Mouse (Mus musculus): ENCODE results near the gene Cplx3. TPM values are rescaled to one million over a fixed set of nuclear protein-coding genes. Genes with fewer than 3 reads are reported as not detected.
A peak's percentile ranks its signal among the peaks of the same experiment; 100 is the strongest.

Cplx3 gene
- polyA plus RNA-seq, 1 experiment from 2014 or later, result not detected

GRCm38 (mm10) chr9:57600620-57601352, 5.3 kb downstream of the Cplx3 start:
- Histone ChIP-seq H3K27me3 (ENCODE audit: control insufficient read depth, insufficient read depth, low read length) (peaks cover 19% of the 10 kb centered on the region), H3K4me1 (ENCODE audit: control insufficient read depth in 2 of 2, insufficient read depth in 2 of 2, low read length in 2 of 2) (peaks cover 39 to 51% of the 10 kb centered on the region in 2 experiments), H3K9me3 (ENCODE audit: control insufficient read depth, low read length) (no peaks in the 10 kb centered on the region), H3K27ac (replicated peaks in 1 of 2; ENCODE audit: control insufficient read depth in 1 of 2, insufficient read depth in 1 of 2, low read depth in 2 of 2, low read length in 2 of 2) (no peak overlapping the region), H3K4me2 (ENCODE audit: low read length) (no peak overlapping the region), H3K9ac (ENCODE audit: low read length) (no peak overlapping the region), H3K4me3 (ENCODE audit: control insufficient read depth in 1 of 2, insufficient read depth in 1 of 2, low read depth in 1 of 2, low read length in 2 of 2) (no peak overlapping the region), H3K36me3 (ENCODE audit: control insufficient read depth, insufficient read depth, low read length) (peaks cover 4% of the 10 kb centered on the region; the same call in 1 of the 2 replicates)
- 2% methylated on average over 3 of the region's 3 CpGs for whole genome bisulfite sequencing
- peak; percentile 32; the same call in 1 of the 2 replicates for ATAC-seq (ENCODE audit: insufficient number of reproducible peaks, insufficient read depth, low FRiP score, low read depth)

GRCm38 (mm10) chr9:57598851-57599563, 7.1 kb downstream of the Cplx3 start:
- H3K36me3 ChIP-seq (ENCODE audit: control insufficient read depth, insufficient read depth, low read length), result peaks cover 20% of the 10 kb centered on the region
- no peak for ATAC-seq (ENCODE audit: insufficient number of reproducible peaks, insufficient read depth, low FRiP score, low read depth)
- no peaks in the 10 kb centered on the region for H3K9me3 ChIP-seq (ENCODE audit: control insufficient read depth, low read length)
- H3K27ac ChIP-seq (replicated peaks in 1 of 2; ENCODE audit: control insufficient read depth in 1 of 2, insufficient read depth in 1 of 2, low read depth in 2 of 2, low read length in 2 of 2), result no peak overlapping the region
- H3K4me1 ChIP-seq (ENCODE audit: control insufficient read depth in 2 of 2, insufficient read depth in 2 of 2, low read length in 2 of 2), result peaks cover 40 to 51% of the 10 kb centered on the region in 2 experiments
- no peak overlapping the region for H3K9ac ChIP-seq (ENCODE audit: low read length)
- H3K4me2 ChIP-seq (ENCODE audit: low read length), result no peak overlapping the region
- peaks cover 2% of the 10 kb centered on the region; the same call in 1 of the 2 replicates for H3K27me3 ChIP-seq (ENCODE audit: control insufficient read depth, insufficient read depth, low read length)
- H3K4me3 ChIP-seq (ENCODE audit: control insufficient read depth in 1 of 2, insufficient read depth in 1 of 2, low read depth in 1 of 2, low read length in 2 of 2), result no peak overlapping the region
- 64% methylated on average over 8 of the region's 8 CpGs for whole genome bisulfite sequencing

- Histone ChIP-seq H3K4me1 (ENCODE audit: control insufficient read depth in 2 of 2, insufficient read depth in 2 of 2, low read length in 2 of 2) (peaks cover 42 to 51% of the 10 kb centered on the region in 2 experiments), H3K4me2 (ENCODE audit: low read length) (no peak overlapping the region), H3K4me3 (ENCODE audit: control insufficient read depth in 1 of 2, insufficient read depth in 1 of 2, low read depth in 1 of 2, low read length in 2 of 2) (no peak overlapping the region), H3K36me3 (ENCODE audit: control insufficient read depth, insufficient read depth, low read length) (peaks cover 31% of the 10 kb centered on the region), H3K9ac (ENCODE audit: low read length) (no peak overlapping the region), H3K27ac (replicated peaks in 1 of 2; ENCODE audit: control insufficient read depth in 1 of 2, insufficient read depth in 1 of 2, low read depth in 2 of 2, low read length in 2 of 2) (no peak overlapping the region; a peak in 1 of 4 replicates), H3K9me3 (ENCODE audit: control insufficient read depth, low read length) (no peaks in the 10 kb centered on the region), H3K27me3 (ENCODE audit: control insufficient read depth, insufficient read depth, low read length) (no peaks in the 10 kb centered on the region)
- 16% methylated on average over 4 of the region's 4 CpGs for WGBS
- no peak for ATAC-seq (ENCODE audit: insufficient number of reproducible peaks, insufficient read depth, low FRiP score, low read depth)
These were observed 8.1 kb downstream of the Cplx3 start for GRCm38 (mm10) chr9:57597929-57598382.

GRCm38 (mm10) chr9:57597265-57597664, 8.8 kb downstream of the Cplx3 start:
- Histone ChIP-seq H3K9ac (ENCODE audit: low read length) (0 out of 2 replicates have a peak overlapping the region, but pooled peaks have one; percentile 27), H3K4me1 (ENCODE audit: control insufficient read depth in 2 of 2, insufficient read depth in 2 of 2, low read length in 2 of 2) (peaks cover 41 to 48% of the 10 kb centered on the region in 2 experiments), H3K4me2 (ENCODE audit: low read length) (no peak overlapping the region), H3K4me3 (ENCODE audit: control insufficient read depth in 1 of 2, insufficient read depth in 1 of 2, low read depth in 1 of 2, low read length in 2 of 2) (no peak overlapping the region), H3K9me3 (ENCODE audit: control insufficient read depth, low read length) (no peaks in the 10 kb centered on the region), H3K36me3 (ENCODE audit: control insufficient read depth, insufficient read depth, low read length) (peaks cover 38% of the 10 kb centered on the region), H3K27me3 (ENCODE audit: control insufficient read depth, insufficient read depth, low read length) (no peaks in the 10 kb centered on the region), H3K27ac (replicated peaks in 1 of 2; ENCODE audit: control insufficient read depth in 1 of 2, insufficient read depth in 1 of 2, low read depth in 2 of 2, low read length in 2 of 2) (no peak overlapping the region)
- no peak for ATAC-seq (ENCODE audit: insufficient number of reproducible peaks, insufficient read depth, low FRiP score, low read depth)
- 82% methylated on average over 8 of the region's 8 CpGs for WGBS

GRCm38 (mm10) chr9:57594174-57594509, 11.9 kb downstream of the Cplx3 start:
- WGBS, result 39% methylated on average over 9 of the region's 9 CpGs

GRCm38 (mm10) chr9:57593454-57594173, 12.5 kb downstream of the Cplx3 start:
- peaks cover 50% of the 10 kb centered on the region for H3K36me3 ChIP-seq (ENCODE audit: control insufficient read depth, insufficient read depth, low read length)
- 52% methylated on average over 12 of the region's 12 CpGs for WGBS
- no peak overlapping the region for H3K4me3 ChIP-seq (ENCODE audit: control insufficient read depth in 1 of 2, insufficient read depth in 1 of 2, low read depth in 1 of 2, low read length in 2 of 2)
- H3K4me1 ChIP-seq (ENCODE audit: control insufficient read depth in 2 of 2, insufficient read depth in 2 of 2, low read length in 2 of 2), result peaks cover 18 to 20% of the 10 kb centered on the region in 2 experiments
- no peak overlapping the region for H3K27ac ChIP-seq (replicated peaks in 1 of 2; ENCODE audit: control insufficient read depth in 1 of 2, insufficient read depth in 1 of 2, low read depth in 2 of 2, low read length in 2 of 2)
- H3K4me2 ChIP-seq (ENCODE audit: low read length), result no peak overlapping the region
- no peak for ATAC-seq (ENCODE audit: insufficient number of reproducible peaks, insufficient read depth, low FRiP score, low read depth)
- no peaks in the 10 kb centered on the region for H3K9me3 ChIP-seq (ENCODE audit: control insufficient read depth, low read length)
- no peaks in the 10 kb centered on the region for H3K27me3 ChIP-seq (ENCODE audit: control insufficient read depth, insufficient read depth, low read length)
- no peak overlapping the region for H3K9ac ChIP-seq (ENCODE audit: low read length)

More at GRCm38 (mm10) chr9:57594174-57594509, 11.9 kb downstream of the Cplx3 start:
- Histone ChIP-seq H3K4me3 (ENCODE audit: control insufficient read depth in 1 of 2, insufficient read depth in 1 of 2, low read depth in 1 of 2, low read length in 2 of 2) (no peak overlapping the region), H3K9ac (ENCODE audit: low read length) (no peak overlapping the region), H3K27ac (replicated peaks in 1 of 2; ENCODE audit: control insufficient read depth in 1 of 2, insufficient read depth in 1 of 2, low read depth in 2 of 2, low read length in 2 of 2) (no peak overlapping the region), H3K36me3 (ENCODE audit: control insufficient read depth, insufficient read depth, low read length) (peaks cover 50% of the 10 kb centered on the region), H3K27me3 (ENCODE audit: control insufficient read depth, insufficient read depth, low read length) (no peaks in the 10 kb centered on the region), H3K9me3 (ENCODE audit: control insufficient read depth, low read length) (no peaks in the 10 kb centered on the region), H3K4me1 (ENCODE audit: control insufficient read depth in 2 of 2, insufficient read depth in 2 of 2, low read length in 2 of 2) (peaks cover 21 to 22% of the 10 kb centered on the region in 2 experiments), H3K4me2 (ENCODE audit: low read length) (no peak overlapping the region)
- no peak for ATAC-seq (ENCODE audit: insufficient number of reproducible peaks, insufficient read depth, low FRiP score, low read depth)

- Histone ChIP-seq H3K4me1 (ENCODE audit: control insufficient read depth in 2 of 2, insufficient read depth in 2 of 2, low read length in 2 of 2) (peaks cover 5 to 9% of the 10 kb centered on the region in 2 experiments; a peak in 2 of 4 replicates), H3K4me3 (ENCODE audit: control insufficient read depth in 1 of 2, insufficient read depth in 1 of 2, low read depth in 1 of 2, low read length in 2 of 2) (no peak overlapping the region), H3K9ac (ENCODE audit: low read length) (no peak overlapping the region), H3K4me2 (ENCODE audit: low read length) (no peak overlapping the region), H3K27me3 (ENCODE audit: control insufficient read depth, insufficient read depth, low read length) (no peaks in the 10 kb centered on the region), H3K9me3 (ENCODE audit: control insufficient read depth, low read length) (no peaks in the 10 kb centered on the region), H3K36me3 (ENCODE audit: control insufficient read depth, insufficient read depth, low read length) (peaks cover 67% of the 10 kb centered on the region), H3K27ac (replicated peaks in 1 of 2; ENCODE audit: control insufficient read depth in 1 of 2, insufficient read depth in 1 of 2, low read depth in 2 of 2, low read length in 2 of 2) (no peak overlapping the region)
- no peak for ATAC-seq (ENCODE audit: insufficient number of reproducible peaks, insufficient read depth, low FRiP score, low read depth)
- 34% methylated on average over 5 of the region's 5 CpGs for WGBS
These were observed 15.4 kb downstream of the Cplx3 start for GRCm38 (mm10) chr9:57590726-57591125.

Data from heart, embryonic 14.5 days (tissue).